Mouse (Mus musculus): ENCODE results near the gene Nr1h4.

GRCm38 (mm10) chr10:89489459-89489858 is 43.9 kb downstream of the Nr1h4 start:
- TF ChIP-seq CTCF (IDR thresholded peaks at IDR 0.05; ENCODE audit: low read depth): peak; percentile 46
- TF ChIP-seq EP300 (optimal IDR thresholded peaks at IDR 0.05): no peak

Data from stomach, postnatal 0 days (tissue).